Mouse (Mus musculus) ES-Bruce4 (cell line): Measurements from ENCODE around the gene Use1.

Source experiments
- CTCF ChIP-seq: IDR thresholded peaks from one replicate; pipeline ENCODE4 v1.8.1; 2011; ENCODE audit warnings: low read depth, low read length
- EP300 ChIP-seq: IDR thresholded peaks from 2 replicates; pipeline ENCODE4 v1.6.1; 2011; ENCODE audit warnings: low read depth, low read length; ENCODE audit not compliant: insufficient read depth
- POLR2A ChIP-seq: IDR thresholded peaks from one replicate; pipeline ENCODE4 v1.8.1; 2011; ENCODE audit warnings: low read length; ENCODE audit not compliant: insufficient read depth

- TF ChIP-seq CTCF, result no peak
- no peak for TF ChIP-seq POLR2A
- TF ChIP-seq EP300, result no peak
These were observed 4.1 kb downstream of the Use1 start for GRCm38 (mm10) chr8:71370711-71371235.
